Mouse (Mus musculus) inflammation-experienced regulatory T-cells, adult 6 months (primary cell): ENCODE data around the gene Galnt14. TPM values are rescaled to one million over a fixed set of nuclear protein-coding genes. Genes with fewer than 3 reads are reported as not detected.

ENCODE experiments used
- ATAC-seq: one replicate; pipeline ENCODE4 v1.8.0; 2017
- polyA plus RNA-seq, 3 experiments: library from polyadenylated mRNA; unstranded; fragments of 100-300 nt; shearing (Covaris generic); gene quantifications; one replicate each; pipeline ENCODE4 v1.2.1; 2017

The Galnt14 gene
- polyA plus RNA-seq, 3 experiments from 2014 or later, result 0.66 to 2.1 (median 2.0) TPM

GRCm38 (mm10) chr17:73568204-73568603 is 142.0 kb downstream of the Galnt14 start:
- no peak for ATAC-seq

- no peak for ATAC-seq
Observed at GRCm38 (mm10) chr17:73561149-73561548, 149.1 kb downstream of the Galnt14 start.

GRCm38 (mm10) chr17:73560208-73560784 is 150.0 kb downstream of the Galnt14 start:
- no peak for ATAC-seq

- ATAC-seq, result no peak
Observed at GRCm38 (mm10) chr17:73559498-73559897, 150.8 kb downstream of the Galnt14 start.

GRCm38 (mm10) chr17:73557101-73557500 is 153.2 kb downstream of the Galnt14 start:
- ATAC-seq, result no peak

GRCm38 (mm10) chr17:73556436-73556835 is 153.8 kb downstream of the Galnt14 start:
- no peak for ATAC-seq

- ATAC-seq, result no peak
Observed at GRCm38 (mm10) chr17:73554668-73555067, 155.6 kb downstream of the Galnt14 start.

- no peak for ATAC-seq
Observed at GRCm38 (mm10) chr17:73548783-73549566, 161.3 kb downstream of the Galnt14 start.

- no peak for ATAC-seq
Observed at GRCm38 (mm10) chr17:73548119-73548518, 162.1 kb downstream of the Galnt14 start.

- ATAC-seq, result no peak
Observed at GRCm38 (mm10) chr17:73547483-73547882, 162.8 kb downstream of the Galnt14 start.

- ATAC-seq, result no peak
Observed at GRCm38 (mm10) chr17:73541911-73542310, 168.3 kb downstream of the Galnt14 start.

- ATAC-seq, result no peak
Observed at GRCm38 (mm10) chr17:73541233-73541570, 169.1 kb downstream of the Galnt14 start.

GRCm38 (mm10) chr17:73540409-73541232 is 169.6 kb downstream of the Galnt14 start:
- peak; percentile 77 for ATAC-seq

GRCm38 (mm10) chr17:73531896-73532295 is 178.4 kb downstream of the Galnt14 start:
- ATAC-seq, result no peak

GRCm38 (mm10) chr17:73522169-73522568 is 188.1 kb downstream of the Galnt14 start:
- no peak for ATAC-seq

- no peak for ATAC-seq
Observed at GRCm38 (mm10) chr17:73519350-73519749, 190.9 kb downstream of the Galnt14 start.

GRCm38 (mm10) chr17:73518359-73518758 is 191.9 kb downstream of the Galnt14 start:
- ATAC-seq, result no peak

GRCm38 (mm10) chr17:73515506-73515905 is 194.7 kb downstream of the Galnt14 start:
- no peak for ATAC-seq

- peak; percentile 50 for ATAC-seq
Observed at GRCm38 (mm10) chr17:73514862-73515261, 195.4 kb downstream of the Galnt14 start.

GRCm38 (mm10) chr17:73514258-73514657 is 196.0 kb downstream of the Galnt14 start:
- peak; percentile 7 for ATAC-seq

GRCm38 (mm10) chr17:73512844-73513243 is 197.4 kb downstream of the Galnt14 start:
- no peak for ATAC-seq

- no peak for ATAC-seq
Observed at GRCm38 (mm10) chr17:73507804-73508535, 202.3 kb downstream of the Galnt14 start.

- no peak for ATAC-seq
Observed at GRCm38 (mm10) chr17:73504111-73504510, 206.1 kb downstream of the Galnt14 start.
